In the genomic region with DNA sequence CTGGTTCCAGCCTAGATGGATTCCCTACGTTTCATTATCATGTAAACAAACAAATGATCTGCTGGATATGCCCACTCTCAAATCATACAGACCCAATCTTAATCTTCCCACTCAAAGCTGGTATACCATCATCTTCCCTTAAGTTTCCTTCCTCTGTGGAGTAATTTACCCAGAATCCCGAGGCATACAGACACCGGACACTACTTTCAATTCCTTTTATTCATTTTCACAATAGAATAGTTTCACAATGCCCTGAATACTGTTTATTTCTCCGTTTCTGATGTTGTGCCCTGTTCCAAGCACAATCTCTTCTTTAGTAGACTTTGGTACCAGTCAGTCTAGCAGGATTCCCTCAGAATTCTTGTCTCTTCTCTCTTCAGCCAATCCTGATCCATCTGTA, we compare ENCODE assay signal across 22 mouse cellular contexts.
A peak's percentile ranks its signal among the peaks of the same experiment; 100 is the strongest.
DNase-seq lines count a peak whose midpoint lies in the region; ATAC-seq and TF ChIP-seq lines count a peak whose summit lies in the region.
"Had no signal": no experiment of that assay in that cellular context is flagged by ENCODE, and none has a peak within 500 bp of the region (broad histone marks: within the 10 kb centered on the region; RNA-seq: fewer than 3 reads in every experiment).

No protein-coding gene starts in this region.

- H3K36me3 ChIP-seq in neural tube, embryonic 15.5 days, result no peaks in the 10 kb centered on the region
- H3K36me3 ChIP-seq: G1E had no signal

- peaks cover 24% of the 10 kb centered on the region for H3K4me1 ChIP-seq in neural tube, embryonic 15.5 days

- TF ChIP-seq CTCF in left cerebral cortex, adult 2 months (IDR thresholded peaks at IDR 0.05), result no peak

- H3K4me2 ChIP-seq in neural tube, embryonic 15.5 days, result no peak overlapping the region

- DNase-seq in left cerebral cortex, adult 2 months (ENCODE audit: extremely low spot score in 1 of 2, low spot score in 2 of 2), result no peak
- DNase-seq in left cerebral cortex, adult 11 months (ENCODE audit: low spot score), result no peak
- DNase-seq in cerebellum, postnatal 25 days, result no peak
- no peak for DNase-seq in gastrocnemius, postnatal 25 days
- DNase-seq: adrenal gland, adult 2 months; adrenal gland, adult 8-10 months; adrenal gland, postnatal 10 days; adrenal gland, postnatal 14 days; adrenal gland, postnatal 25 days; adrenal gland, postnatal 36 days; B cell, adult 2 months; cerebellum, adult 11 months; cerebellum, adult 11-12 months had no signal

- WGBS in neural tube, embryonic 15.5 days, result 87% methylated on average over 4 of the region's 4 CpGs

- no peaks in the 10 kb centered on the region for H3K27me3 ChIP-seq in neural tube, embryonic 15.5 days (replicated peaks)
- H3K27me3 ChIP-seq: CH12.LX, Patski had no signal

- no peak overlapping the region for H3K9ac ChIP-seq in neural tube, embryonic 15.5 days (replicated peaks)

- ATAC-seq in granulocyte monocyte progenitor cell, adult 5-6 weeks (replicated peaks; ENCODE audit: poor library complexity, severe bottlenecking), result peak; percentile 70
- ATAC-seq in megakaryocyte, adult 5-6 weeks (ENCODE audit: poor library complexity, severe bottlenecking), result peak; percentile 70
- peak; percentile 64 for ATAC-seq in megakaryocyte progenitor cell, adult 5-6 weeks (replicated peaks; ENCODE audit: poor library complexity)
- ATAC-seq in neural tube, embryonic 15.5 days (ENCODE audit: low FRiP score), result no peak
- ATAC-seq: activated CD4-positive, CD25-positive, alpha-beta regulatory T cell, adult 4 months; CD4-positive, CD25-positive, alpha-beta regulatory T cell, adult 4 months; Patski had no signal

- intact Hi-C loops in left cerebral cortex, adult 2 months (cut with DNase I), result no loop called here

- H3K27ac ChIP-seq in left cerebral cortex, adult 2 months, result peak overlapping the region; percentile 52; the same call in 1 of the 2 replicates
- H3K27ac ChIP-seq in neural tube, embryonic 15.5 days (replicated peaks), result no peak overlapping the region

- no peaks in the 10 kb centered on the region for H3K9me3 ChIP-seq in neural tube, embryonic 15.5 days (replicated peaks)
- H3K9me3 ChIP-seq: G1E had no signal

- no peak overlapping the region for H3K4me3 ChIP-seq in left cerebral cortex, adult 2 months
- no peak overlapping the region for H3K4me3 ChIP-seq in neural tube, embryonic 15.5 days (replicated peaks)
